Mouse (Mus musculus): ENCODE measurements at regions not wholly inside any gene's neighbourhood (a gene's known extent, or its start where the extent isn't known, plus 50 kb on each side); places are given as distances from the start of the nearest gene placed in this dataset.

- DNase-seq (ENCODE audit: low read depth): no peak
Observed at GRCm38 (mm10) chr1:89207306-89207705, 137.1 kb downstream of the Sh3bp4 start.

GRCm38 (mm10) chr1:89211116-89211515 is 140.9 kb downstream of the Sh3bp4 start:
- no peak for DNase-seq (ENCODE audit: low read depth)

GRCm38 (mm10) chr1:89228426-89228825 is 158.2 kb downstream of the Sh3bp4 start:
- no peak for DNase-seq (ENCODE audit: low read depth)

GRCm38 (mm10) chr1:89231756-89232155 is 161.5 kb downstream of the Sh3bp4 start:
- DNase-seq (ENCODE audit: low read depth): no peak

GRCm38 (mm10) chr1:89232391-89232790 is 162.2 kb downstream of the Sh3bp4 start:
- DNase-seq (ENCODE audit: low read depth): no peak

- DNase-seq (ENCODE audit: low read depth): no peak
Observed at GRCm38 (mm10) chr1:89234895-89235294, 164.7 kb downstream of the Sh3bp4 start.

GRCm38 (mm10) chr1:89235296-89235695 is 165.1 kb downstream of the Sh3bp4 start:
- DNase-seq (ENCODE audit: low read depth): no peak

GRCm38 (mm10) chr1:89237696-89238095 is 167.5 kb downstream of the Sh3bp4 start:
- DNase-seq (ENCODE audit: low read depth): no peak

GRCm38 (mm10) chr1:89244598-89244997 is 174.4 kb downstream of the Sh3bp4 start:
- no peak for DNase-seq (ENCODE audit: low read depth)

GRCm38 (mm10) chr1:89245202-89246003 is 175.2 kb downstream of the Sh3bp4 start:
- no peak for DNase-seq (ENCODE audit: low read depth)

GRCm38 (mm10) chr1:89251753-89252152 is 181.5 kb downstream of the Sh3bp4 start:
- DNase-seq (ENCODE audit: low read depth): no peak

GRCm38 (mm10) chr1:89252528-89252927 is 182.3 kb downstream of the Sh3bp4 start:
- DNase-seq (ENCODE audit: low read depth): no peak

GRCm38 (mm10) chr1:89257945-89258344 is 187.7 kb downstream of the Sh3bp4 start:
- no peak for DNase-seq (ENCODE audit: low read depth)

- no peak for DNase-seq (ENCODE audit: low read depth)
Observed at GRCm38 (mm10) chr1:89265771-89266170, 188.8 kb upstream of the Agap1 start.

- DNase-seq (ENCODE audit: low read depth): no peak
Observed at GRCm38 (mm10) chr1:89268806-89269205, 185.8 kb upstream of the Agap1 start.

GRCm38 (mm10) chr1:89271743-89272142 is 182.9 kb upstream of the Agap1 start:
- DNase-seq (ENCODE audit: low read depth): no peak

GRCm38 (mm10) chr1:89273021-89273420 is 181.6 kb upstream of the Agap1 start:
- no peak for DNase-seq (ENCODE audit: low read depth)

- no peak for DNase-seq (ENCODE audit: low read depth)
Observed at GRCm38 (mm10) chr1:89273786-89274362, 180.7 kb upstream of the Agap1 start.

GRCm38 (mm10) chr1:89279382-89279781 is 175.2 kb upstream of the Agap1 start:
- DNase-seq (ENCODE audit: low read depth): no peak

GRCm38 (mm10) chr1:89281107-89281655 is 173.4 kb upstream of the Agap1 start:
- DNase-seq (ENCODE audit: low read depth): no peak

GRCm38 (mm10) chr1:89285041-89285440 is 169.6 kb upstream of the Agap1 start:
- no peak for DNase-seq (ENCODE audit: low read depth)

- no peak for DNase-seq (ENCODE audit: low read depth)
Observed at GRCm38 (mm10) chr1:89287136-89287795, 167.3 kb upstream of the Agap1 start.

- DNase-seq (ENCODE audit: low read depth): no peak
Observed at GRCm38 (mm10) chr1:89288001-89288400, 166.6 kb upstream of the Agap1 start.
